Mouse (Mus musculus) frontal cortex, adult 2 months (tissue): ENCODE measurements at regions not wholly inside any gene's neighbourhood (a gene's known extent, or its start where the extent isn't known, plus 50 kb on each side); places are given as distances from the start of the nearest gene placed in this dataset.

Experiments used
- DNase-seq, 2 experiments: peaks; one replicate each; pipeline ENCODE4 v3.0.0; 2022; ENCODE audit warnings: low spot score in 1 of 2; ENCODE audit errors: extremely low spot score in 1 of 2

- DNase-seq: no peak
Observed at GRCm38 (mm10) chr12:90469754-90470153, 268.5 kb downstream of the Dio2 start.

GRCm38 (mm10) chr12:90460121-90460520 is 278.1 kb downstream of the Dio2 start:
- DNase-seq: peak; percentile 3 to 21

- no peak for DNase-seq
Observed at GRCm38 (mm10) chr12:90440672-90441071, 297.6 kb downstream of the Dio2 start.

GRCm38 (mm10) chr12:90425276-90426063 is 312.8 kb downstream of the Dio2 start:
- peak in 1 of 2 experiments; percentile 47 for DNase-seq

GRCm38 (mm10) chr12:90417590-90418221 is 320.5 kb downstream of the Dio2 start:
- no peak for DNase-seq

- DNase-seq: no peak
Observed at GRCm38 (mm10) chr12:90408716-90409115, 329.5 kb downstream of the Dio2 start.

- DNase-seq: peak in 1 of 2 experiments; percentile 55
Observed at GRCm38 (mm10) chr12:90398564-90398963, 339.7 kb downstream of the Dio2 start.
